Mouse (Mus musculus): ENCODE results near the gene BC005624.
A peak's percentile ranks its signal among the peaks of the same experiment; 100 is the strongest.

Gene BC005624

GRCm38 (mm10) chr2:30981790-30982513 is at the start of gene BC005624, which contains the start of gene Usp20:
Gene BC005624, minus strand, starts transcription at chr2:30982201.
Gene Usp20, plus strand, starts transcription at chr2:30982279.
- peak; percentile 100 for DNase-seq

- DNase-seq = no peak
These were observed 44.6 kb upstream of the BC005624 start for GRCm38 (mm10) chr2:31026642-31027041.

GRCm38 (mm10) chr2:31025458-31025857 is 43.5 kb upstream of the BC005624 start:
- no peak for DNase-seq

GRCm38 (mm10) chr2:31024618-31025370 is 42.8 kb upstream of the BC005624 start:
- DNase-seq = peak; percentile 50

GRCm38 (mm10) chr2:31023940-31024339 is 41.9 kb upstream of the BC005624 start:
- no peak for DNase-seq

GRCm38 (mm10) chr2:31020202-31020601 is 38.2 kb upstream of the BC005624 start:
- DNase-seq = no peak

GRCm38 (mm10) chr2:31019011-31019410 is 37.0 kb upstream of the BC005624 start:
- no peak for DNase-seq

- DNase-seq = no peak
These were observed 36.5 kb upstream of the BC005624 start for GRCm38 (mm10) chr2:31018519-31018918.

- DNase-seq = no peak
These were observed 35.8 kb upstream of the BC005624 start for GRCm38 (mm10) chr2:31017625-31018317.

GRCm38 (mm10) chr2:31013371-31014120 is 31.5 kb upstream of the BC005624 start:
- DNase-seq = no peak

GRCm38 (mm10) chr2:31007208-31007607 is 25.2 kb upstream of the BC005624 start:
- DNase-seq = no peak

- peak; percentile 87 for DNase-seq
These were observed 24.4 kb upstream of the BC005624 start for GRCm38 (mm10) chr2:31006434-31006833.

GRCm38 (mm10) chr2:31005453-31005852 is 23.5 kb upstream of the BC005624 start:
- DNase-seq = peak; percentile 45

GRCm38 (mm10) chr2:31002857-31003256 is 20.9 kb upstream of the BC005624 start:
- DNase-seq = no peak

- no peak for DNase-seq
These were observed 16.7 kb upstream of the BC005624 start for GRCm38 (mm10) chr2:30998443-30999260.

GRCm38 (mm10) chr2:30995432-30995996 is 13.5 kb upstream of the BC005624 start:
- no peak for DNase-seq

GRCm38 (mm10) chr2:30994853-30995252 is 12.9 kb upstream of the BC005624 start:
- no peak for DNase-seq

- DNase-seq = no peak
These were observed 8.2 kb upstream of the BC005624 start for GRCm38 (mm10) chr2:30990221-30990620.

GRCm38 (mm10) chr2:30985111-30986020 is 3.4 kb upstream of the BC005624 start:
- peak; percentile 79 for DNase-seq

GRCm38 (mm10) chr2:30983024-30983423 is 1.0 kb upstream of the BC005624 start:
- no peak for DNase-seq
